Comparison of ENCODE assay signal across 8 mouse cellular contexts in the genomic region with DNA sequence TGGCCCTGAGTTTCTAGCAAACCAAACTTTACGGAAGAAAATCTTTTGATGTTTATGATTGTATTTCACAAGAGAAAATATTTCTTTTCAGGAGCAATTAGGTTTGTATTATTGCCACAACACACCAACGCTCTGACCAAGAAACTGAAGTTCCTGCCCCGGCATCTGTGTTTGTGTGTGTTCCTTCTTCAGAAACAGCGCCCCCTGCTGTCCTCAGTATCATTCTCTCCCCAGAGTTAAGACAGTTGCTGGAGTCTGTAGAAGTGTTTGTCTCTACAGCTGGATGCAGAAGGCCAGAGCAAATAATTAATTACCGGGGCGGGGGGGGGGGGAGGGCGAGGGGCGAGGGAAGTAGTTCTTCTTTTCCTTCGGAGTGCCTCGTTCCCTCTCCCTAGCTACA. TPM values are rescaled to one million over a fixed set of nuclear protein-coding genes. Genes with fewer than 3 reads are reported as not detected.
DNase-seq lines count a peak whose midpoint lies in the region; ATAC-seq and TF ChIP-seq lines count a peak whose summit lies in the region.

No protein-coding gene starts in this region.

- no peak overlapping the region for H3K27ac ChIP-seq in MEL (ENCODE audit: control insufficient read depth, low read depth, low read length)
- no peak overlapping the region for H3K27ac ChIP-seq in lung, embryonic 14.5 days (ENCODE audit: low read depth)

- no peak overlapping the region for H3K4me2 ChIP-seq in lung, embryonic 14.5 days

- no peaks in the 10 kb centered on the region for H3K79me2 ChIP-seq in MEL (ENCODE audit: control insufficient read depth, insufficient read depth, low read length, poor library complexity)

- no peak for TF ChIP-seq POLR2A in MEL (IDR thresholded peaks at IDR 0.05; ENCODE audit: control insufficient read depth in 1 of 2, insufficient read depth in 1 of 2, low read depth in 1 of 2, low read length in 2 of 2, poor library complexity in 1 of 2)

- no peaks in the 10 kb centered on the region for H3K9me3 ChIP-seq in MEL (replicated peaks; ENCODE audit: insufficient read depth, low read length)
- H3K9me3 ChIP-seq in lung, embryonic 14.5 days (ENCODE audit: low read depth, low read length) = no peaks in the 10 kb centered on the region

- H3K4me3 ChIP-seq in MEL (ENCODE audit: control insufficient read depth in 1 of 2, insufficient read depth in 1 of 2, low read depth in 2 of 2, low read length in 2 of 2) = no peak overlapping the region
- no peak overlapping the region for H3K4me3 ChIP-seq in lung, embryonic 14.5 days (ENCODE audit: low read depth, low read length)

- WGBS in lung, embryonic 14.5 days = 30% methylated on average over 7 of the region's 10 CpGs

- no peak overlapping the region for H3K9ac ChIP-seq in MEL (ENCODE audit: control insufficient read depth, low read depth, low read length, poor library complexity, severe bottlenecking)
- no peak overlapping the region for H3K9ac ChIP-seq in lung, embryonic 14.5 days

- DNase-seq in 3T3-L1 (ENCODE audit: low read depth, low spot score) (peak; percentile 43), MEL (ENCODE audit: low read depth, low spot score) (peak; percentile 4)
- DNase-seq in cerebellum, postnatal 14 days = peak; percentile 72 to 90
- peak; percentile 83 for DNase-seq in gastrocnemius, postnatal 10 days
- peak; percentile 90 to 91 for DNase-seq in kidney, postnatal 4 days
- DNase-seq in lung, embryonic 14.5 days = peak; percentile 89
- DNase-seq in retina, postnatal 1 day = peak; percentile 87
- peak; percentile 23 for DNase-seq in urinary bladder, postnatal 10 days (ENCODE audit: low spot score)

- H3K4me1 ChIP-seq in MEL (ENCODE audit: control insufficient read depth in 1 of 2, insufficient read depth in 2 of 2, low read length in 2 of 2) = no peaks in the 10 kb centered on the region
- peaks cover 7% of the 10 kb centered on the region; the same call in 1 of the 2 replicates for H3K4me1 ChIP-seq in lung, embryonic 14.5 days (ENCODE audit: insufficient read depth)

- no peaks in the 10 kb centered on the region for H3K27me3 ChIP-seq in MEL (ENCODE audit: control insufficient read depth in 1 of 2, insufficient read depth in 2 of 2, low read length in 2 of 2)
- H3K27me3 ChIP-seq in lung, embryonic 14.5 days (ENCODE audit: insufficient read depth, low read length) = peaks cover 31% of the 10 kb centered on the region

- ATAC-seq in lung, embryonic 14.5 days (ENCODE audit: insufficient read depth) = peak; percentile 29; the same call in 1 of the 2 replicates

- TF ChIP-seq RAD21 in MEL (IDR thresholded peaks at IDR 0.05; ENCODE audit: low read depth, low read length) = no peak

- peak in 1 of 3 experiments; percentile 3; a peak in 1 of 6 replicates for TF ChIP-seq CTCF in MEL (IDR thresholded peaks at IDR 0.05 in 2 of 3, conservative IDR thresholded peaks at IDR 0.05 in 1 of 3; ENCODE audit: control insufficient read depth in 1 of 3, insufficient read depth in 1 of 3, low read depth in 2 of 3, low read length in 3 of 3, poor library complexity in 1 of 3, severe bottlenecking in 1 of 3)
- peak; percentile 79 for TF ChIP-seq CTCF in lung, embryonic 14.5 days (IDR thresholded peaks at IDR 0.05; ENCODE audit: low read depth)

- no peaks in the 10 kb centered on the region for H3K36me3 ChIP-seq in MEL (ENCODE audit: control insufficient read depth in 1 of 2, insufficient read depth in 2 of 2, low read length in 2 of 2)
- no peaks in the 10 kb centered on the region for H3K36me3 ChIP-seq in lung, embryonic 14.5 days (ENCODE audit: insufficient read depth)

- TF ChIP-seq EP300 in MEL (IDR thresholded peaks at IDR 0.05; ENCODE audit: low read depth in 1 of 2, low read length in 2 of 2) = no peak

TF ChIP-seq in MEL, 35 proteins besides CTCF, POLR2A, EP300 and RAD21:
- no peak for TF ChIP-seq POLR2AphosphoS2 (IDR thresholded peaks at IDR 0.05; ENCODE audit: low read length)
- no peak for TF ChIP-seq JUND (IDR thresholded peaks at IDR 0.05; ENCODE audit: low read depth, low read length)
- no peak for TF ChIP-seq CHD1 (IDR thresholded peaks at IDR 0.05; ENCODE audit: low read depth, low read length)
- no peak for TF ChIP-seq GABPA (IDR thresholded peaks at IDR 0.05; ENCODE audit: low read depth, low read length)
- no peak for TF ChIP-seq UBTF (IDR thresholded peaks at IDR 0.05; ENCODE audit: borderline replicate concordance, insufficient read depth, low read depth, low read length)
- no peak for TF ChIP-seq ELF1 (IDR thresholded peaks at IDR 0.05; ENCODE audit: low read depth, low read length)
- TF ChIP-seq CHD2 (IDR thresholded peaks at IDR 0.05; ENCODE audit: low read length) = no peak
- no peak for TF ChIP-seq TCF12 (IDR thresholded peaks at IDR 0.05; ENCODE audit: low read depth, low read length)
- no peak for TF ChIP-seq GATA1 (IDR thresholded peaks at IDR 0.05; ENCODE audit: low read depth, low read length)
- TF ChIP-seq POLR2AphosphoS5 (IDR thresholded peaks at IDR 0.05; ENCODE audit: borderline replicate concordance, low read depth, low read length) = no peak
- no peak for TF ChIP-seq MAFK (IDR thresholded peaks at IDR 0.05; ENCODE audit: borderline replicate concordance, low read depth, low read length)
- TF ChIP-seq NRF1 (IDR thresholded peaks at IDR 0.05; ENCODE audit: insufficient read depth, low read depth, low read length, poor library complexity, severe bottlenecking) = no peak
- TF ChIP-seq ETS1 (IDR thresholded peaks at IDR 0.05; ENCODE audit: low read depth, low read length) = no peak
- TF ChIP-seq HCFC1 (IDR thresholded peaks at IDR 0.05; ENCODE audit: low read depth, low read length) = no peak
- no peak for TF ChIP-seq RCOR1 (IDR thresholded peaks at IDR 0.05; ENCODE audit: low read depth, low read length)
- TF ChIP-seq MYB (IDR thresholded peaks at IDR 0.05; ENCODE audit: low read depth, low read length) = no peak
- TF ChIP-seq SIN3A (IDR thresholded peaks at IDR 0.05; ENCODE audit: low read length) = no peak
- TF ChIP-seq KAT2A (conservative IDR thresholded peaks at IDR 0.05; ENCODE audit: low read depth, low read length) = no peak

RNA-seq across cellular contexts. Expression of a gene that starts 1.0 kb away (rescaled TPM):
- not detected in 2 replicates for total RNA-seq in MEL (2012; rRNA removed)
- polyA plus RNA-seq in MEL (2012; ENCODE audit: insufficient read depth in 1 of 2, insufficient read length in 2 of 2, low read depth in 1 of 2, low replicate concordance in 2 of 2, missing spikeins in 1 of 2) = not detected
- 1 to 10 TPM; 5.3 to 6.3 TPM for total RNA-seq in gastrocnemius, postnatal 10 days (2021)
- 0.62 and 0.92 TPM in 2 replicates for polyA plus RNA-seq in lung, embryonic 14.5 days (2014; fragmentation: Nextera tagmentation; extraction: Ambion mirVana)

Comparison
In these comparisons a context has a peak if more than half of its experiments do, and no peak if none do; other contexts are left out.
1. DNase-seq: peak in every context shown above with its lines; median percentile 90 in kidney, postnatal 4 days; 89 in lung, embryonic 14.5 days; 87 in retina, postnatal 1 day; 83 in gastrocnemius, postnatal 10 days; 81 in cerebellum, postnatal 14 days; 43 in 3T3-L1; 23 in urinary bladder, postnatal 10 days; 4 in MEL.